ENCODE assay signal across 14 mouse cellular contexts in genomic region chr3:53213346-53213745, GRCm38 (mm10).
"Had no signal": no experiment of that assay in that cellular context is flagged by ENCODE, and none has a peak within 500 bp of the region (broad histone marks: within the 10 kb centered on the region; RNA-seq: fewer than 3 reads in every experiment).

No protein-coding gene starts in this region.

- H3K4me1 ChIP-seq: liver, embryonic 13.5 days; megakaryocyte, embryonic 14.5 days had no signal

- H3K9ac ChIP-seq: limb, embryonic 12.5 days; liver, embryonic 13.5 days; liver, postnatal 0 days; lung, embryonic 15.5 days; neural tube, embryonic 12.5 days had no signal

- H3K36me3 ChIP-seq: limb, embryonic 12.5 days; liver, embryonic 13.5 days; lung, embryonic 15.5 days; neural tube, embryonic 12.5 days had no signal

- H3K9me3 ChIP-seq: limb, embryonic 12.5 days; liver, embryonic 13.5 days; lung, embryonic 15.5 days; neural tube, embryonic 12.5 days had no signal

- DNase-seq: kidney, adult 11 months; kidney, adult 9 months; kidney, postnatal 10 days; kidney, postnatal 4 days; liver; liver, embryonic 13.5 days; liver, postnatal 0 days; lung, postnatal 14 days had no signal

- H3K27me3 ChIP-seq: limb, embryonic 12.5 days; liver, embryonic 13.5 days; lung, embryonic 15.5 days; megakaryocyte, embryonic 14.5 days; neural tube, embryonic 12.5 days had no signal

- ATAC-seq: liver, postnatal 0 days had no signal

- H3K27ac ChIP-seq: layer of hippocampus, adult 2 months; limb, embryonic 12.5 days; liver, embryonic 13.5 days; lung, embryonic 15.5 days; macrophage; neural tube, embryonic 12.5 days had no signal

- H3K4me3 ChIP-seq: layer of hippocampus, adult 2 months; limb, embryonic 12.5 days; liver, embryonic 13.5 days; lung, embryonic 15.5 days; megakaryocyte, embryonic 14.5 days; neural tube, embryonic 12.5 days had no signal

- H3K4me2 ChIP-seq: limb, embryonic 12.5 days; liver, embryonic 13.5 days; lung, embryonic 15.5 days; neural tube, embryonic 12.5 days had no signal
